Mouse (Mus musculus): ENCODE measurements at regions not wholly inside any gene's neighbourhood (a gene's known extent, or its start where the extent isn't known, plus 50 kb on each side); places are given as distances from the start of the nearest gene placed in this dataset.

- DNase-seq (ENCODE audit: low spot score in 2 of 2) = no peak
Measured at GRCm38 (mm10) chr3:149277812-149278211, 287.5 kb upstream of the Adgrl2 start.

GRCm38 (mm10) chr3:149275478-149276132, 285.2 kb upstream of the Adgrl2 start:
- DNase-seq (ENCODE audit: low spot score in 2 of 2) = no peak

- no peak for DNase-seq (ENCODE audit: low spot score in 2 of 2)
Measured at GRCm38 (mm10) chr3:149274987-149275386, 284.6 kb upstream of the Adgrl2 start.

GRCm38 (mm10) chr3:149273993-149274692, 283.8 kb upstream of the Adgrl2 start:
- no peak for DNase-seq (ENCODE audit: low spot score in 2 of 2)

GRCm38 (mm10) chr3:149270459-149270858, 280.1 kb upstream of the Adgrl2 start:
- no peak for DNase-seq (ENCODE audit: low spot score in 2 of 2)

GRCm38 (mm10) chr3:149262332-149262970, 272.1 kb upstream of the Adgrl2 start:
- no peak for DNase-seq (ENCODE audit: low spot score in 2 of 2)

GRCm38 (mm10) chr3:149261764-149262163, 271.4 kb upstream of the Adgrl2 start:
- DNase-seq (ENCODE audit: low spot score in 2 of 2) = no peak

- DNase-seq (ENCODE audit: low spot score in 2 of 2) = no peak
Measured at GRCm38 (mm10) chr3:149258826-149259225, 268.5 kb upstream of the Adgrl2 start.

- no peak for DNase-seq (ENCODE audit: low spot score in 2 of 2)
Measured at GRCm38 (mm10) chr3:149256891-149257290, 266.5 kb upstream of the Adgrl2 start.

- DNase-seq (ENCODE audit: low spot score in 2 of 2) = no peak
Measured at GRCm38 (mm10) chr3:149253080-149253479, 262.7 kb upstream of the Adgrl2 start.

- no peak for DNase-seq (ENCODE audit: low spot score in 2 of 2)
Measured at GRCm38 (mm10) chr3:149252144-149252543, 261.8 kb upstream of the Adgrl2 start.

- no peak for DNase-seq (ENCODE audit: low spot score in 2 of 2)
Measured at GRCm38 (mm10) chr3:149247626-149247987, 257.3 kb upstream of the Adgrl2 start.

GRCm38 (mm10) chr3:149246935-149247625, 256.7 kb upstream of the Adgrl2 start:
- DNase-seq (ENCODE audit: low spot score in 2 of 2) = no peak

GRCm38 (mm10) chr3:149239664-149240063, 249.3 kb upstream of the Adgrl2 start:
- DNase-seq (ENCODE audit: low spot score in 2 of 2) = no peak

- DNase-seq (ENCODE audit: low spot score in 2 of 2) = no peak
Measured at GRCm38 (mm10) chr3:149238076-149238475, 247.7 kb upstream of the Adgrl2 start.

- DNase-seq (ENCODE audit: low spot score in 2 of 2) = no peak
Measured at GRCm38 (mm10) chr3:149235183-149235582, 244.8 kb upstream of the Adgrl2 start.

GRCm38 (mm10) chr3:149233691-149234131, 243.4 kb upstream of the Adgrl2 start:
- no peak for DNase-seq (ENCODE audit: low spot score in 2 of 2)

GRCm38 (mm10) chr3:149233191-149233641, 242.9 kb upstream of the Adgrl2 start:
- DNase-seq (ENCODE audit: low spot score in 2 of 2) = no peak

GRCm38 (mm10) chr3:149231346-149231745, 241.0 kb upstream of the Adgrl2 start:
- no peak for DNase-seq (ENCODE audit: low spot score in 2 of 2)

GRCm38 (mm10) chr3:149227556-149227955, 237.2 kb upstream of the Adgrl2 start:
- DNase-seq (ENCODE audit: low spot score in 2 of 2) = no peak

GRCm38 (mm10) chr3:149226723-149227122, 236.4 kb upstream of the Adgrl2 start:
- DNase-seq (ENCODE audit: low spot score in 2 of 2) = no peak

- no peak for DNase-seq (ENCODE audit: low spot score in 2 of 2)
Measured at GRCm38 (mm10) chr3:149225684-149226083, 235.3 kb upstream of the Adgrl2 start.
